Mouse (Mus musculus) testis, adult 2 months (tissue): Measurements from ENCODE around the gene Epb41. TPM values are rescaled to one million over a fixed set of nuclear protein-coding genes. Genes with fewer than 3 reads are reported as not detected.

Experiments used
- H3K27ac ChIP-seq: fragments of 200-500 bp; 2 replicates; pipeline ENCODE4 v1.5.1; 2012; ENCODE audit warnings: low read depth, low read length; ENCODE audit not compliant: control insufficient read depth, insufficient read depth
- H3K27me3 ChIP-seq: fragments of 200-500 bp; 2 replicates; pipeline ENCODE4 v1.6.1; 2012; ENCODE audit warnings: mild to moderate bottlenecking, low read length, moderate library complexity; ENCODE audit not compliant: control insufficient read depth, insufficient read depth
- H3K36me3 ChIP-seq: fragments of 200-500 bp; 2 replicates; pipeline ENCODE4 v1.6.1; 2012; ENCODE audit warnings: mild to moderate bottlenecking, low read length; ENCODE audit not compliant: control insufficient read depth, insufficient read depth
- H3K4me1 ChIP-seq: fragments of 200-500 bp; 2 replicates; pipeline ENCODE4 v1.6.1; 2012; ENCODE audit warnings: low read length; ENCODE audit not compliant: control insufficient read depth, insufficient read depth
- H3K4me3 ChIP-seq: fragments of 200-500 bp; 2 replicates; pipeline ENCODE4 v1.5.1; 2012; ENCODE audit warnings: low read depth, mild to moderate bottlenecking, low read length, moderate library complexity, mixed read lengths; ENCODE audit not compliant: control insufficient read depth
- CTCF ChIP-seq: fragments of 200-500 bp; IDR thresholded peaks from 2 replicates; pipeline ENCODE4 v1.5.1; 2012; ENCODE audit warnings: low read depth, mild to moderate bottlenecking, inconsistent platforms, low read length, moderate library complexity; ENCODE audit not compliant: control insufficient read depth, insufficient read depth, insufficient replicate concordance
- POLR2A ChIP-seq: fragments of 200-500 bp; IDR thresholded peaks from 2 replicates; pipeline ENCODE4 v1.6.1; 2012; ENCODE audit warnings: low read depth, mild to moderate bottlenecking, inconsistent platforms, low read length, moderate library complexity; ENCODE audit not compliant: control insufficient read depth
- polyA plus RNA-seq: library from polyadenylated mRNA; depleted of rRNA; stranded (reverse); fragments of >200 nt; gene quantifications from 2 replicates; pipeline ENCODE4 v1.2.3, GENCODE M21; 2012

Gene Epb41
- polyA plus RNA-seq, 1 experiment, result 8.7 TPM

GRCm38 (mm10) chr4:131901090-131901489 is 174.0 kb downstream of the Epb41 start:
- H3K27ac ChIP-seq, result no peak overlapping the region
- peaks cover 5% of the 10 kb centered on the region for H3K36me3 ChIP-seq
- TF ChIP-seq POLR2A (no peak), CTCF (no peak)
- H3K4me3 ChIP-seq, result no peak overlapping the region
- H3K4me1 ChIP-seq, result no peaks in the 10 kb centered on the region
- no peaks in the 10 kb centered on the region for H3K27me3 ChIP-seq

- no peak overlapping the region for H3K27ac ChIP-seq
- no peak for TF ChIP-seq CTCF
- no peak for TF ChIP-seq POLR2A
- peaks cover 5% of the 10 kb centered on the region for H3K36me3 ChIP-seq
- no peaks in the 10 kb centered on the region for H3K27me3 ChIP-seq
- H3K4me3 ChIP-seq, result no peak overlapping the region
- H3K4me1 ChIP-seq, result no peaks in the 10 kb centered on the region
These were observed 176.0 kb downstream of the Epb41 start for GRCm38 (mm10) chr4:131899180-131899554.

GRCm38 (mm10) chr4:131898503-131899179 is 176.5 kb downstream of the Epb41 start:
- no peak for TF ChIP-seq CTCF
- no peak for TF ChIP-seq POLR2A
- Histone ChIP-seq H3K27me3 (no peaks in the 10 kb centered on the region), H3K4me3 (peak overlapping the region; percentile 5), H3K4me1 (no peaks in the 10 kb centered on the region), H3K27ac (0 out of 2 replicates have a peak overlapping the region, but pooled peaks have one; percentile 18), H3K36me3 (peaks cover 5% of the 10 kb centered on the region)

GRCm38 (mm10) chr4:131897787-131898186 is 177.3 kb downstream of the Epb41 start:
- Histone ChIP-seq H3K4me1 (no peaks in the 10 kb centered on the region), H3K4me3 (peak overlapping the region; percentile 7; the same call in 1 of the 2 replicates), H3K27me3 (no peaks in the 10 kb centered on the region), H3K27ac (no peak overlapping the region), H3K36me3 (peaks cover 5% of the 10 kb centered on the region)
- TF ChIP-seq POLR2A, result no peak
- TF ChIP-seq CTCF, result no peak

- Histone ChIP-seq H3K27ac (no peak overlapping the region), H3K4me1 (no peaks in the 10 kb centered on the region), H3K36me3 (peaks cover 5% of the 10 kb centered on the region), H3K4me3 (peak overlapping the region; percentile 7; the same call in 1 of the 2 replicates), H3K27me3 (no peaks in the 10 kb centered on the region)
- TF ChIP-seq POLR2A (no peak), CTCF (no peak)
These were observed 178.0 kb downstream of the Epb41 start for GRCm38 (mm10) chr4:131897109-131897508.

GRCm38 (mm10) chr4:131890692-131891091 is 184.4 kb downstream of the Epb41 start:
- no peak overlapping the region for H3K4me3 ChIP-seq
- peaks cover 5% of the 10 kb centered on the region for H3K36me3 ChIP-seq
- TF ChIP-seq CTCF, result no peak
- no peak for TF ChIP-seq POLR2A
- no peaks in the 10 kb centered on the region for H3K4me1 ChIP-seq
- H3K27me3 ChIP-seq, result no peaks in the 10 kb centered on the region
- no peak overlapping the region for H3K27ac ChIP-seq

GRCm38 (mm10) chr4:131888564-131888963 is 186.6 kb downstream of the Epb41 start:
- H3K27ac ChIP-seq, result no peak overlapping the region
- no peaks in the 10 kb centered on the region for H3K27me3 ChIP-seq
- peaks cover 5% of the 10 kb centered on the region for H3K36me3 ChIP-seq
- TF ChIP-seq CTCF, result no peak
- no peak for TF ChIP-seq POLR2A
- H3K4me3 ChIP-seq, result no peak overlapping the region
- peaks cover under 1% of the 10 kb centered on the region for H3K4me1 ChIP-seq
